Mouse (Mus musculus) small intestine, adult 2 months (tissue): ENCODE data around the gene Ppp4r1.

Experiments used
- CTCF ChIP-seq: fragments of 200-500 bp; IDR thresholded peaks from 2 replicates; pipeline ENCODE4 v1.5.1; 2012; ENCODE audit warnings: low read depth, mild to moderate bottlenecking, control low read depth, inconsistent platforms, low read length, moderate library complexity, mixed read lengths; ENCODE audit not compliant: insufficient replicate concordance, insufficient read length; ENCODE audit errors: extremely low read depth
- POLR2A ChIP-seq: fragments of 200-500 bp; IDR thresholded peaks from 2 replicates; pipeline ENCODE4 v1.6.1; 2012; ENCODE audit warnings: low read depth, mild to moderate bottlenecking, control low read depth, inconsistent platforms, low read length, moderate library complexity

GRCm38 (mm10) chr17:65877026-65877425 is 94.7 kb downstream of the Ppp4r1 start:
- no peak for TF ChIP-seq POLR2A
- no peak for TF ChIP-seq CTCF
